Comparison of ENCODE assay signal across 8 mouse cellular contexts in genomic region chr2:38824791-38825768, GRCm38 (mm10).
DNase-seq lines count a peak whose midpoint lies in the region; ATAC-seq and TF ChIP-seq lines count a peak whose summit lies in the region.

No protein-coding gene starts in this region.

- no peak for TF ChIP-seq EP300 in heart, adult 2 months (IDR thresholded peaks at IDR 0.05; ENCODE audit: insufficient read depth, low read depth, low read length)

- H3K27ac ChIP-seq in heart, adult 2 months = peak overlapping the region; percentile 78
- H3K27ac ChIP-seq in liver, embryonic 11.5 days (ENCODE audit: low read depth, low read length) = peak overlapping the region; percentile 40; the same call in 1 of the 2 replicates

- no peaks in the 10 kb centered on the region; the same call in 1 of the 2 replicates for H3K36me3 ChIP-seq in heart, adult 2 months (ENCODE audit: control insufficient read depth, insufficient read depth, low read length)
- no peaks in the 10 kb centered on the region for H3K36me3 ChIP-seq in liver, embryonic 11.5 days (ENCODE audit: control insufficient read depth, insufficient read depth, low read length)

- 3% methylated on average over 15 of the region's 15 CpGs for WGBS in heart, adult 2 months
- 33% methylated on average over 15 of the region's 15 CpGs for WGBS in liver, embryonic 11.5 days

- peak overlapping the region; percentile 45 for H3K9ac ChIP-seq in heart, adult 2 months (ENCODE audit: low read depth, low read length)
- H3K9ac ChIP-seq in liver, embryonic 11.5 days (ENCODE audit: low read depth, low read length) = peak overlapping the region; percentile 52

- no peak for TF ChIP-seq CTCF in heart, adult 2 months (IDR thresholded peaks at IDR 0.05)

- H3K4me2 ChIP-seq in liver, embryonic 11.5 days = peak overlapping the region; percentile 49

- TF ChIP-seq POLR2A in heart, adult 2 months (IDR thresholded peaks at IDR 0.05; ENCODE audit: insufficient read depth, low read depth, low read length) = 0 out of 2 replicates have a peak, but pooled peaks have one; percentile 14

- no peak for ATAC-seq in liver, embryonic 11.5 days (replicated peaks; ENCODE audit: low FRiP score)

- peak overlapping the region; percentile 65 for H3K4me3 ChIP-seq in heart, adult 2 months
- peak overlapping the region; percentile 37 for H3K4me3 ChIP-seq in liver, embryonic 11.5 days (ENCODE audit: low read depth, low read length)

- H3K79me2 ChIP-seq in heart, adult 2 months (replicated peaks; ENCODE audit: control insufficient read depth, insufficient read depth, low read length) = peaks cover 1% of the 10 kb centered on the region; the same call in 1 of the 2 replicates

- no peaks in the 10 kb centered on the region for H3K27me3 ChIP-seq in heart, adult 2 months (ENCODE audit: control insufficient read depth, insufficient read depth, low read length)
- no peaks in the 10 kb centered on the region for H3K27me3 ChIP-seq in liver, embryonic 11.5 days (replicated peaks; ENCODE audit: control insufficient read depth, insufficient read depth, low read length)

- peak; percentile 7 for DNase-seq in gastrocnemius, postnatal 10 days
- DNase-seq in gastrocnemius, adult 18-20 months (ENCODE audit: low spot score) = no peak
- DNase-seq in cerebellum, postnatal 25 days = peak; percentile 15 to 19
- peak; percentile 31 to 40 for DNase-seq in heart, adult 2 months
- peak; percentile 15 for DNase-seq in kidney, adult 11 months
- DNase-seq in liver, embryonic 11.5 days (ENCODE audit: low spot score) = peak; percentile 34
- DNase-seq in natural killer cell, adult 2 months (ENCODE audit: low spot score in 2 of 2) = peak; percentile 14 to 20
- peak; percentile 30 for DNase-seq in thymus, postnatal 14 days

- peaks cover 2% of the 10 kb centered on the region; the same call in 1 of the 2 replicates for H3K4me1 ChIP-seq in heart, adult 2 months (ENCODE audit: control insufficient read depth, insufficient read depth, low read length)
- peaks cover 3% of the 10 kb centered on the region for H3K4me1 ChIP-seq in liver, embryonic 11.5 days (replicated peaks; ENCODE audit: control insufficient read depth, insufficient read depth, low read length)

- intact Hi-C loops in heart, adult 2 months (cut with DNase I) = no loop called here

- H3K9me3 ChIP-seq in liver, embryonic 11.5 days (ENCODE audit: control insufficient read depth, low read length) = no peaks in the 10 kb centered on the region
